Mouse (Mus musculus) small intestine, adult 2 months (tissue): ENCODE data around the gene Fzd4. TPM values are rescaled to one million over a fixed set of nuclear protein-coding genes. Genes with fewer than 3 reads are reported as not detected.

Experiments used
- H3K27ac ChIP-seq: fragments of 200-500 bp; 2 replicates; pipeline ENCODE4 v1.5.1; 2012; ENCODE audit warnings: low read depth, low read length, control low read depth, inconsistent platforms; ENCODE audit not compliant: insufficient read depth
- H3K27me3 ChIP-seq: fragments of 200-500 bp; 2 replicates; pipeline ENCODE4 v1.6.1; 2012; ENCODE audit warnings: mild to moderate bottlenecking, moderate library complexity, low read length, inconsistent platforms; ENCODE audit not compliant: control insufficient read depth, insufficient read depth
- H3K36me3 ChIP-seq: fragments of 200-500 bp; 2 replicates; pipeline ENCODE4 v1.6.1; 2012; ENCODE audit warnings: mild to moderate bottlenecking, low read length, control low read depth, inconsistent platforms; ENCODE audit not compliant: control insufficient read depth, insufficient read depth
- H3K4me1 ChIP-seq: fragments of 200-500 bp; 2 replicates; pipeline ENCODE4 v1.6.1; 2012; ENCODE audit warnings: low read length, inconsistent platforms, mixed read lengths; ENCODE audit not compliant: control insufficient read depth, insufficient read depth, insufficient read length
- H3K4me3 ChIP-seq: fragments of 200-500 bp; 2 replicates; pipeline ENCODE4 v1.5.1; 2012; ENCODE audit warnings: low read depth, mild to moderate bottlenecking, control low read depth, inconsistent platforms, low read length, moderate library complexity
- CTCF ChIP-seq: fragments of 200-500 bp; IDR thresholded peaks from 2 replicates; pipeline ENCODE4 v1.5.1; 2012; ENCODE audit warnings: low read depth, mild to moderate bottlenecking, control low read depth, inconsistent platforms, low read length, moderate library complexity, mixed read lengths; ENCODE audit not compliant: insufficient replicate concordance, insufficient read length; ENCODE audit errors: extremely low read depth
- POLR2A ChIP-seq: fragments of 200-500 bp; IDR thresholded peaks from 2 replicates; pipeline ENCODE4 v1.6.1; 2012; ENCODE audit warnings: low read depth, mild to moderate bottlenecking, control low read depth, inconsistent platforms, low read length, moderate library complexity
- WGBS: fragments of 180-500 bp; shearing (Covaris S2); methylation state at CpG from one replicate; pipeline ENCODE4 v1.1.7; 2018; 5-methylcytosine and 5-hydroxymethylcytosine counted together
- polyA plus RNA-seq: library from polyadenylated mRNA; depleted of rRNA; stranded (reverse); fragments of >200 nt; gene quantifications from 2 replicates; pipeline ENCODE4 v1.2.3, GENCODE M21; 2012

Gene Fzd4
- polyA plus RNA-seq, 1 experiment: 2.5 TPM

GRCm38 (mm10) chr7:89441291-89441690 is 37.1 kb downstream of the Fzd4 start:
- TF ChIP-seq CTCF: no peak
- TF ChIP-seq POLR2A: no peak
- no peak overlapping the region for H3K4me3 ChIP-seq
- H3K27me3 ChIP-seq: no peaks in the 10 kb centered on the region
- WGBS: 67% methylated on average over 7 of the region's 7 CpGs
- H3K4me1 ChIP-seq: no peaks in the 10 kb centered on the region
- H3K27ac ChIP-seq: no peak overlapping the region
- no peaks in the 10 kb centered on the region for H3K36me3 ChIP-seq

GRCm38 (mm10) chr7:89442242-89442641 is 38.1 kb downstream of the Fzd4 start:
- WGBS: 85% methylated on average over 4 of the region's 4 CpGs
- H3K4me1 ChIP-seq: no peaks in the 10 kb centered on the region
- TF ChIP-seq POLR2A (no peak), CTCF (no peak)
- no peak overlapping the region for H3K4me3 ChIP-seq
- no peak overlapping the region for H3K27ac ChIP-seq
- no peaks in the 10 kb centered on the region for H3K27me3 ChIP-seq
- no peaks in the 10 kb centered on the region for H3K36me3 ChIP-seq

- Histone ChIP-seq H3K4me3 (no peak overlapping the region), H3K27me3 (no peaks in the 10 kb centered on the region), H3K36me3 (no peaks in the 10 kb centered on the region), H3K4me1 (no peaks in the 10 kb centered on the region), H3K27ac (no peak overlapping the region)
- 50% methylated on average over 4 of the region's 4 CpGs for WGBS
- TF ChIP-seq CTCF (no peak), POLR2A (no peak)
Measured at GRCm38 (mm10) chr7:89445137-89445536, 41.0 kb downstream of the Fzd4 start.

GRCm38 (mm10) chr7:89450312-89450711 is 46.2 kb downstream of the Fzd4 start:
- TF ChIP-seq CTCF (no peak), POLR2A (no peak)
- WGBS: 53% methylated on average over 2 of the region's 2 CpGs

GRCm38 (mm10) chr7:89456380-89457076 is 52.4 kb downstream of the Fzd4 start:
- no peaks in the 10 kb centered on the region for H3K4me1 ChIP-seq
- no peak overlapping the region for H3K4me3 ChIP-seq
- H3K27me3 ChIP-seq: no peaks in the 10 kb centered on the region
- H3K36me3 ChIP-seq: no peaks in the 10 kb centered on the region
- WGBS: 57% methylated on average over 7 of the region's 7 CpGs
- no peak overlapping the region for H3K27ac ChIP-seq
- no peak for TF ChIP-seq CTCF
- TF ChIP-seq POLR2A: no peak

More at GRCm38 (mm10) chr7:89450312-89450711, 46.2 kb downstream of the Fzd4 start:
- Histone ChIP-seq H3K27me3 (no peaks in the 10 kb centered on the region), H3K4me3 (no peak overlapping the region), H3K4me1 (no peaks in the 10 kb centered on the region), H3K27ac (no peak overlapping the region), H3K36me3 (no peaks in the 10 kb centered on the region)

- Histone ChIP-seq H3K4me1 (no peaks in the 10 kb centered on the region), H3K4me3 (no peak overlapping the region), H3K27ac (no peak overlapping the region), H3K27me3 (no peaks in the 10 kb centered on the region), H3K36me3 (no peaks in the 10 kb centered on the region)
- TF ChIP-seq POLR2A (no peak), CTCF (no peak)
- WGBS: 26% methylated on average over 2 of the region's 2 CpGs
Measured at GRCm38 (mm10) chr7:89459691-89460090, 55.5 kb downstream of the Fzd4 start.

GRCm38 (mm10) chr7:89460911-89461310 is 56.8 kb downstream of the Fzd4 start:
- H3K4me1 ChIP-seq: no peaks in the 10 kb centered on the region
- no peak for TF ChIP-seq POLR2A
- TF ChIP-seq CTCF: no peak
- no peak overlapping the region for H3K4me3 ChIP-seq

More at GRCm38 (mm10) chr7:89460911-89461310, 56.8 kb downstream of the Fzd4 start:
- Histone ChIP-seq H3K27me3 (no peaks in the 10 kb centered on the region), H3K27ac (no peak overlapping the region), H3K36me3 (no peaks in the 10 kb centered on the region)
